Mouse (Mus musculus) ES-Bruce4 (cell line): ENCODE results near the gene Agpat3.

Experiments
- CTCF ChIP-seq: IDR thresholded peaks from one replicate; pipeline ENCODE4 v1.8.1; 2011; ENCODE audit warnings: low read depth, low read length
- EP300 ChIP-seq: IDR thresholded peaks from 2 replicates; pipeline ENCODE4 v1.6.1; 2011; ENCODE audit warnings: low read depth, low read length; ENCODE audit not compliant: insufficient read depth
- POLR2A ChIP-seq: IDR thresholded peaks from one replicate; pipeline ENCODE4 v1.8.1; 2011; ENCODE audit warnings: low read length; ENCODE audit not compliant: insufficient read depth

DNA sequence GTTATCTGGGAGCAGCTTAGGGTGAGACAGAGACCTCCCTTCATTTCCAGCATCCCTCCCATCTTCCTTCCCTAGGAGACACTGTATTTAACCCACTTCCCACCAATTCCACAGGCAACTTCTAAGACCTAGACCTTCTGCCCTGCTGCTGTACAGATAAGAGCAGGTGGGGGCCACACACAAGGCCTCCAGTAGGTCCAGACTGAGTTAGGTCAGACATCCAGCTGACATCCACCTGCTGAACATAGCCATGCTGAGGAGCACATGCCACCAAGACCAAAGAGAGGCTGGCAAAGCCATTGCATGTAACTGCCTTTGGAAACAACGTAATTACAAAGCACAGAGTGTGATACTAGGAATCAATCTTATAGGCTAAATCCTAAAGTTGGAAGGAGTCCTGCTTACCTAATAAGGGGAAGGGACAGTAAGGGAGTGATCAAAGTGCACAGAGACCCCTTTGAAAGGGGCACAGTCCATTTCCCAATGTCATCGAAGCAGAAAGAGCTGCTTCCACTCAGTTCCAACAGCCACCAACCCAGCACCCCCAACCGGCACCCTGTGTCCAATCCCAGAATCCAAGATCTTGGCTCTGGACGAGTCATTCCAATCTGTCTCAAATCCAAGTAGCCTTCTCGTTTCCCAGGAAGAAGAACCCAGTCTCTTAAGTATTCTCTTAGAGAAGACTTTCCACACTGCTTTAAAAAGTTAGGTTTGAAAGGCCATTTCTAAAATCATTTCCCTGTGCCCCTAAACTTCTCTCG, 1.3 kb downstream of the Agpat3 start:
- TF ChIP-seq POLR2A (no peak), CTCF (no peak), EP300 (no peak)
